Mouse (Mus musculus) cerebellum, adult 2 months (tissue): ENCODE measurements around the gene Picalm.

ENCODE experiments used
- CTCF ChIP-seq: fragments of 200-500 bp; IDR thresholded peaks from 2 replicates; pipeline ENCODE4 v1.5.1; 2011; ENCODE audit warnings: low read depth, mild to moderate bottlenecking, control low read depth, low read length, moderate library complexity, borderline replicate concordance; ENCODE audit not compliant: insufficient read depth
- POLR2A ChIP-seq: fragments of 200-500 bp; IDR thresholded peaks from 2 replicates; pipeline ENCODE4 v1.6.1; 2011; ENCODE audit warnings: low read length, control low read depth, borderline replicate concordance; ENCODE audit not compliant: insufficient read depth

GRCm38 (mm10) chr7:90095097-90095496 is 34.9 kb upstream of the Picalm start:
- no peak for TF ChIP-seq CTCF
- TF ChIP-seq POLR2A, result no peak
